Mouse (Mus musculus) heart, postnatal 0 days (tissue): ENCODE data around the gene Mettl26. TPM values are rescaled to one million over a fixed set of nuclear protein-coding genes. Genes with fewer than 3 reads are reported as not detected.

ENCODE experiments used
- ATAC-seq: fragments of 200-750 bp; cut with Nextera tagmentation; 2 replicates; pipeline ENCODE4 v1.8.0; 2017; ENCODE audit warnings: low read depth, moderate number of reproducible peaks, moderate library complexity; ENCODE audit not compliant: insufficient read depth
- DNase-seq: peaks from one replicate; pipeline ENCODE4 v3.0.0-alpha.2; 2016; ENCODE audit warnings: low spot score
- H3K27ac ChIP-seq: fragments of 300-500 bp; sonication (generic); 2 replicates; pipeline ENCODE4 v1.5.1; 2014; ENCODE audit warnings: low read depth, mild to moderate bottlenecking
- H3K27me3 ChIP-seq: fragments of 300-500 bp; sonication (generic); 2 replicates; pipeline ENCODE4 v1.6.1; 2014; ENCODE audit warnings: low read length, mixed read lengths; ENCODE audit not compliant: control insufficient read depth, insufficient read depth
- H3K36me3 ChIP-seq: fragments of 300-500 bp; sonication (generic); replicated peaks from 2 replicates; pipeline ENCODE4 v1.6.1; 2014; ENCODE audit warnings: low read length, mixed read lengths; ENCODE audit not compliant: control insufficient read depth, insufficient read depth
- H3K4me1 ChIP-seq: fragments of 300-500 bp; sonication (generic); 2 replicates; pipeline ENCODE4 v1.6.1; 2014; ENCODE audit warnings: antibody characterized with exemption; ENCODE audit not compliant: control insufficient read depth, insufficient read depth
- H3K4me2 ChIP-seq: fragments of 300-500 bp; sonication (generic); 2 replicates; pipeline ENCODE4 v1.6.1; 2014; ENCODE audit warnings: low read depth, mild to moderate bottlenecking, low read length, moderate library complexity
- H3K4me3 ChIP-seq: fragments of 300-500 bp; sonication (generic); 2 replicates; pipeline ENCODE4 v1.5.1; 2014; ENCODE audit warnings: low read depth, low read length
- H3K9ac ChIP-seq: fragments of 300-500 bp; sonication (generic); replicated peaks from 2 replicates; pipeline ENCODE4 v1.6.1; 2014; ENCODE audit warnings: low read depth, low read length, mixed read lengths
- H3K9me3 ChIP-seq: fragments of 300-500 bp; sonication (generic); replicated peaks from 2 replicates; pipeline ENCODE4 v1.6.1; 2016; ENCODE audit warnings: low read length; ENCODE audit not compliant: control insufficient read depth
- CTCF ChIP-seq: IDR thresholded peaks from 2 replicates; pipeline ENCODE4 v1.5.1; 2016; ENCODE audit warnings: antibody characterized with exemption, control low read depth, low read depth
- EP300 ChIP-seq: IDR thresholded peaks from 2 replicates; pipeline ENCODE4 v1.6.1; 2016; ENCODE audit warnings: antibody characterized with exemption, low read depth
- WGBS: fragments of 180-500 bp; shearing (Covaris S2); extraction: QIAGEN DNeasy Blood & Tissue Kit; methylation state at CpG from one replicate; pipeline ENCODE4 v1.1.7; 2014; 5-methylcytosine and 5-hydroxymethylcytosine counted together
- polyA plus RNA-seq: library from polyadenylated mRNA; unstranded; fragments of >200 nt; fragmentation: Nextera tagmentation; extraction: Ambion mirVana; gene quantifications from 2 replicates; pipeline ENCODE4 v1.2.1, GENCODE M21; 2015
- total RNA-seq: library from RNA; depleted of rRNA; stranded (reverse); fragments of >200 nt; gene quantifications from 2 replicates; pipeline ENCODE4 v1.2.3, GENCODE M21; 2014; ENCODE audit warnings: low replicate concordance

Gene Mettl26
- total and polyA plus RNA-seq, 2 experiments from 2014 or later = 27.8 to 28.1 TPM

GRCm38 (mm10) chr17:25837533-25837932 lies 37.3 kb upstream of the Mettl26 start:
- Histone ChIP-seq H3K27me3 (no peaks in the 10 kb centered on the region), H3K4me1 (peaks cover 29% of the 10 kb centered on the region), H3K9ac (no peak overlapping the region; the same call in 1 of the 2 replicates), H3K36me3 (peaks cover 47% of the 10 kb centered on the region), H3K27ac (peak overlapping the region; percentile 77), H3K4me3 (no peak overlapping the region), H3K4me2 (0 out of 2 replicates have a peak overlapping the region, but pooled peaks have one; percentile 86), H3K9me3 (no peaks in the 10 kb centered on the region)
- ATAC-seq (no peak), DNase-seq (no peak)
- TF ChIP-seq CTCF (no peak), EP300 (no peak)
- 32% methylated on average over 3 of the region's 3 CpGs for WGBS

GRCm38 (mm10) chr17:25838904-25839303 lies 36.0 kb upstream of the Mettl26 start:
- ATAC-seq = no peak
- H3K4me1 ChIP-seq = peaks cover 36% of the 10 kb centered on the region
- no peak for TF ChIP-seq EP300
- TF ChIP-seq CTCF = no peak
- H3K36me3 ChIP-seq = peaks cover 48% of the 10 kb centered on the region
- H3K4me2 ChIP-seq = no peak overlapping the region
- no peak overlapping the region for H3K9ac ChIP-seq
- WGBS = 79% methylated on average over 4 of the region's 4 CpGs
- no peaks in the 10 kb centered on the region for H3K27me3 ChIP-seq
- no peak overlapping the region for H3K27ac ChIP-seq
- no peak overlapping the region for H3K4me3 ChIP-seq
- DNase-seq = no peak
- H3K9me3 ChIP-seq = no peaks in the 10 kb centered on the region

GRCm38 (mm10) chr17:25839455-25840235 lies 35.2 kb upstream of the Mettl26 start:
- no peak overlapping the region for H3K4me3 ChIP-seq
- no peak overlapping the region for H3K4me2 ChIP-seq
- TF ChIP-seq EP300 (no peak), CTCF (no peak)
- H3K9me3 ChIP-seq = no peaks in the 10 kb centered on the region
- 82% methylated on average over 14 of the region's 14 CpGs for WGBS
- H3K9ac ChIP-seq = no peak overlapping the region
- DNase-seq = no peak
- no peak overlapping the region for H3K27ac ChIP-seq
- peaks cover 48% of the 10 kb centered on the region for H3K36me3 ChIP-seq
- ATAC-seq = no peak
- no peaks in the 10 kb centered on the region for H3K27me3 ChIP-seq
- peaks cover 32% of the 10 kb centered on the region for H3K4me1 ChIP-seq

GRCm38 (mm10) chr17:25840519-25840918 lies 34.4 kb upstream of the Mettl26 start:
- peaks cover 30% of the 10 kb centered on the region for H3K4me1 ChIP-seq

GRCm38 (mm10) chr17:25841117-25841880 lies 33.6 kb upstream of the Mettl26 start, which contains the start of gene Gm20683:
TSS of gene Gm20683 (minus strand) at chr17:25841763.
- DNase-seq = no peak
- Histone ChIP-seq H3K27me3 (no peaks in the 10 kb centered on the region), H3K4me1 (peaks cover 25% of the 10 kb centered on the region), H3K4me2 (no peak within 1 kb of the TSS), H3K27ac (no peak within 1 kb of the TSS), H3K4me3 (no peak within 1 kb of the TSS), H3K36me3 (peaks cover 48% of the 10 kb centered on the region), H3K9ac (no peak within 1 kb of the TSS), H3K9me3 (no peaks in the 10 kb centered on the region)
- no peak for TF ChIP-seq EP300
- no peak for TF ChIP-seq CTCF
- WGBS = 91% methylated on average over 22 of the region's 22 CpGs
- ATAC-seq = no peak

More at GRCm38 (mm10) chr17:25840519-25840918, 34.4 kb upstream of the Mettl26 start:
- no peaks in the 10 kb centered on the region for H3K27me3 ChIP-seq
- H3K4me2 ChIP-seq = no peak overlapping the region
- H3K4me3 ChIP-seq = no peak overlapping the region
- H3K36me3 ChIP-seq = peaks cover 48% of the 10 kb centered on the region
- no peak overlapping the region for H3K9ac ChIP-seq
- no peaks in the 10 kb centered on the region for H3K9me3 ChIP-seq
- DNase-seq (no peak), ATAC-seq (no peak)
- TF ChIP-seq EP300 (no peak), CTCF (no peak)
- no peak overlapping the region for H3K27ac ChIP-seq
- WGBS = 89% methylated on average over 6 of the region's 6 CpGs
